Mouse (Mus musculus): ENCODE results near the gene Wap.

DNA sequence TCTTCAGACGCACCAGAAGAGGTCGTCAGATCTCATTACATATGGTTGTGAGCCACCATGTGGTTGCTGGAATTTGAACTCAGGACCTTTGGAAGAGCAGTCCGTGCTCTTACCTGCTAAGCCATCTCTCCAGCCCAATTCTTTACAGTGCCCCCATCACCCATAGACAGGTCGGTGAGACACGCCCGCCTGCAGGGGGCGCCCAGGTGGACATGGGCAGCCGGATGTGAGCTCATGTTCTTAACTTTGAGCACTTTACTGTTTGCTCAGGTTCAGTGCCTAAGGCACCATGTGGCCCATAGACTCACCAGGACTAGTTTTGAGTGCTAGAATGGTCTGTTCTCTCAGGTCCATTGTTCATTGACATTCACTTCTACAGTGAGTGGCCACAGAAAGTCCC, 2.3 kb downstream of the Wap start:
- TF ChIP-seq CTCF (IDR thresholded peaks at IDR 0.05) (no peak), POLR2A (IDR thresholded peaks at IDR 0.05; ENCODE audit: insufficient read depth, low read depth, low read length) (no peak), EP300 (IDR thresholded peaks at IDR 0.05; ENCODE audit: insufficient read depth, low read depth, low read length) (no peak)

All from heart, adult 2 months (tissue).